Mouse (Mus musculus) heart, embryonic 12.5 days (tissue): ENCODE measurements at regions not wholly inside any gene's neighbourhood (a gene's known extent, or its start where the extent isn't known, plus 50 kb on each side); places are given as distances from the start of the nearest gene placed in this dataset.

Experiments
- ATAC-seq: fragments of 200-750 bp; cut with Nextera tagmentation; 2 replicates; pipeline ENCODE4 v1.8.0; 2017; ENCODE audit warnings: moderate TSS enrichment, moderate library complexity; ENCODE audit not compliant: insufficient number of reproducible peaks, low FRiP score
- H3K27ac ChIP-seq: fragments of 300-500 bp; sonication (generic); 2 replicates; pipeline ENCODE4 v1.5.1; 2016; ENCODE audit warnings: mild to moderate bottlenecking, moderate library complexity; ENCODE audit not compliant: poor library complexity, severe bottlenecking
- H3K27me3 ChIP-seq: fragments of 300-500 bp; sonication (generic); replicated peaks from 2 replicates; pipeline ENCODE4 v1.6.1; 2016; ENCODE audit warnings: mild to moderate bottlenecking, moderate library complexity
- H3K36me3 ChIP-seq: fragments of 300-500 bp; sonication (generic); 2 replicates; pipeline ENCODE4 v1.6.1; 2016; ENCODE audit warnings: mild to moderate bottlenecking, moderate library complexity
- H3K4me1 ChIP-seq: fragments of 300-500 bp; sonication (generic); replicated peaks from 2 replicates; pipeline ENCODE4 v1.6.1; 2016; ENCODE audit warnings: mild to moderate bottlenecking
- H3K4me2 ChIP-seq: fragments of 300-500 bp; sonication (generic); 2 replicates; pipeline ENCODE4 v1.6.1; 2016; ENCODE audit warnings: mild to moderate bottlenecking, moderate library complexity
- H3K4me3 ChIP-seq: fragments of 300-500 bp; sonication (generic); 2 replicates; pipeline ENCODE4 v1.5.1; 2016; ENCODE audit warnings: mild to moderate bottlenecking
- H3K9ac ChIP-seq: fragments of 300-500 bp; sonication (generic); 2 replicates; pipeline ENCODE4 v1.6.1; 2016; ENCODE audit warnings: mild to moderate bottlenecking, moderate library complexity
- H3K9me3 ChIP-seq: fragments of 300-500 bp; sonication (generic); replicated peaks from 2 replicates; pipeline ENCODE4 v1.6.1; 2016; ENCODE audit warnings: mild to moderate bottlenecking, moderate library complexity
- WGBS: fragments of 180-500 bp; shearing (Covaris S2); methylation state at CpG from one replicate; pipeline ENCODE4 v1.1.7; 2016; 5-methylcytosine and 5-hydroxymethylcytosine counted together

DNA sequence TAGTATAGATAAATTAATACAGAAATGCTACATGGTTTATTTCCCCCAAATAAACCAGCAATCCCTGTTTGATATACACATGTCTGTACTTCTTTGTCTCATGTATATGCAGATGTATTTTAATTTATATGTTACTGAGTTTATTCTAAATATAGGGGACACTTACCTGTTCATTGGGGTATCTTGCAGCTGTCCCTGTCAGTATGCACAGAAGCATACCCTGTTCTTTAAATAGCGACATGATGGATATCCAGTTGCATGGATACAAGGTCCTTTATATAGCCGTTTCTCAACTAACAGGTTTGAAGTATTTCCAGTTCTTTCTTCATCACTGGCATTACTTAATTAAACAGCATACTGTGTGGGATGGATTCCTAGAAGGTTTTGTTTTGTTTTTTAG, 55.1 kb upstream of the Ssbp2 start:
- Histone ChIP-seq H3K4me2 (no peak overlapping the region), H3K36me3 (no peaks in the 10 kb centered on the region), H3K27me3 (no peaks in the 10 kb centered on the region), H3K4me1 (no peaks in the 10 kb centered on the region), H3K9ac (no peak overlapping the region), H3K9me3 (no peaks in the 10 kb centered on the region), H3K27ac (no peak overlapping the region), H3K4me3 (no peak overlapping the region)
- no peak for ATAC-seq
- 64% methylated on average over 2 of the region's 2 CpGs for WGBS

GRCm38 (mm10) chr13:91410116-91410515, 50.0 kb upstream of the Ssbp2 start:
- Histone ChIP-seq H3K4me3 (no peak overlapping the region), H3K4me2 (no peak overlapping the region), H3K9me3 (no peaks in the 10 kb centered on the region), H3K9ac (no peak overlapping the region), H3K27ac (no peak overlapping the region), H3K27me3 (no peaks in the 10 kb centered on the region), H3K36me3 (no peaks in the 10 kb centered on the region), H3K4me1 (no peaks in the 10 kb centered on the region)
- ATAC-seq: no peak
